Mouse (Mus musculus) myocyte (in vitro differentiated cells): ENCODE data around the gene Nmrk1.

Experiments used
- MYOG ChIP-seq, 3 experiments: IDR thresholded peaks; one replicate each; pipeline ENCODE4 v1.6.1; 2011; ENCODE audit warnings: control low read depth in 2 of 3, low read depth in 2 of 3, mild to moderate bottlenecking in 2 of 3; ENCODE audit not compliant: insufficient read length in 2 of 3, control insufficient read depth in 1 of 3, insufficient read depth in 1 of 3
- POLR2A ChIP-seq: IDR thresholded peaks from one replicate; pipeline ENCODE4 v1.6.1; 2011; ENCODE audit warnings: low read depth, mild to moderate bottlenecking, control low read depth, moderate library complexity; ENCODE audit not compliant: insufficient read length
- POLR2AphosphoS2 ChIP-seq: IDR thresholded peaks from one replicate; pipeline ENCODE4 v1.6.1; 2011; ENCODE audit warnings: low read depth, control low read depth; ENCODE audit not compliant: insufficient read length
- USF1 ChIP-seq: IDR thresholded peaks from one replicate; pipeline ENCODE4 v1.6.1; 2011; ENCODE audit warnings: low read depth, mild to moderate bottlenecking, control low read depth, moderate library complexity

DNA sequence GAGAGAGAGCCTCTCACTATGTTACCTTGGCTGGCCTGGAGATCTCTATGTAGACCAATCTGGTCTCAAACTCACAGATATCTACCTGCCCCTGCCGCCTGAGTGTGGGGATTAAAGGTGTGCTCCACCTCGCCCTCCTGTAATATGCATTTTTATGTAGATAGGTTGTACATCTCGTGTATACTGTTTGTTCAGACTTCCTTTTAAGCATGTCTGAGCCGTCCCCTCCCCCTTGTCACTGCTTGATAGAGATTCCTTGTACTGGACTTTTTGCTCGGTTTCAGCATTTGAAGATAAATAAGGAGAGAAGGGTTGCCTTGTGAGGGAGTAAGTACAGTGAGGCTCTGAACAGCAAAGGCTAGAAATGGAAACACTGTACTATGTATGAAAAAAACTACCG is 21.3 kb downstream of the Nmrk1 start:
- TF ChIP-seq POLR2A (no peak), MYOG (IDR thresholded peaks at IDR 0.05; ENCODE audit: control insufficient read depth in 1 of 3, insufficient read depth in 1 of 3, insufficient read length in 2 of 3, low read depth in 2 of 3) (no peak), USF1 (no peak), POLR2AphosphoS2 (no peak)
